Mouse (Mus musculus): Measurements from ENCODE around the gene Rfxank.

Gene Rfxank

DNA sequence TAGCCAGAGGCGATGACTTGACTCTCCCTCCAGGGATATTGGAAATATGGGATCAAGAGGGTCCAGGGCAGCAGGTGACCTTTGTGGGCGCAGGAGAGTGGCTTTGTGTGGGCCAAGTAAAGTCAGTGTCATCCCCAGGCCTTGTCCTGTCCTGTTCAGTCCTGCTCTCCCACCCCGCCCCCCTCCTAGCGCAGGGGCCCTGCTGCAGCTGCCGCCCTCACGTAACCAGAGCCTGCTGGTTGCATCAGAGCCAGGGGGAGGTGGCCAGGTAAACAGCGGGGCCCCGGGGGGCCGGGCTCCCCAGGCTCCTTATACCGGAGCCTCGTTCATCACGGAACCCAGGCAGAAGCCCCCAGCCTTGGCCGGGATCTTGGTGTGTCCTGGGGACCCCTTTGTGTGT is 11.2 kb upstream of the Rfxank start:
- DNase-seq (ENCODE audit: extremely low spot score, low spot score): no peak

GRCm38 (mm10) chr8:70147678-70148607 is 9.0 kb upstream of the Rfxank start:
- no peak for DNase-seq (ENCODE audit: extremely low spot score, low spot score)

GRCm38 (mm10) chr8:70139981-70140380 is 1.0 kb upstream of the Rfxank start:
- DNase-seq (ENCODE audit: extremely low spot score, low spot score): no peak

DNA sequence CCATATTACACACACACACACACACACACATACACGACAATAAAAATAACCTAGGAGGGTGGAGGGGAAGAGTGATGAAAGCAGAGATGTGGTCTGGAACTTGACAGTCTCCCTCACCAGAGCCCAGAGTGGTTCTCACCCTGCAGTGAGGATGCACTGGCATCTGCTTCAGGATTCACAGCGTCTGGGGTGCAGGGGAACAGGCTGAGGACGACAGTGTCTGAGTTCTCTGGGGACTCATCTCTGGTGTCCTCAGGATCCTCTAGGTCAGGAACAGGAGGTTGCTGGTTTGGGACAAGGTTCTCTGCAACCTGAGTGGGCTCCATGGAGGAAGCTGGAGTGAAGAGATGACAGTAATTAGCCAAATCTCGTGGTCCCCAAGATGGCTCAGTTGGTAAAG is 1.1 kb downstream of the Rfxank start:
- DNase-seq (ENCODE audit: extremely low spot score, low spot score): no peak

DNA sequence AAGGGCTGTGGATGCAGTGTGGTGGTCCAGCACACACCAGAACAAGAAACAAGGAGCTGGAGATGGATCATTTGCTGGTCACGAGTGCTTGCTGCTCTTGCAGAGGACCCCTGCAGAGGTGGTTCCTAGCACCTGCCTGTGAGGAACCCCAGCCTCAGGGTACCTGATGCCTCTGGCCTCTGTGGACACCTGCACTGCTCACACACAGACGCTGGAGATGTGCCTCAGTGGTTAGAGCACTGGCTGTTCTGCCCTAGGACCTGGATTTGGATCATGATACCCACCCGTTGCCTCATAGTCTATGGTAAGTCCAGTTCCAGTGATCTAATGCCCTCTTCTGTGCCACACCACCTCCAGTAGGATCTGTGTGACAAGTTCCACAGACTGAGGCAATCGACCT is 2.4 kb downstream of the Rfxank start:
- DNase-seq (ENCODE audit: extremely low spot score, low spot score): no peak

GRCm38 (mm10) chr8:70134931-70135330 is 4.0 kb downstream of the Rfxank start:
- DNase-seq (ENCODE audit: extremely low spot score, low spot score): no peak

DNA sequence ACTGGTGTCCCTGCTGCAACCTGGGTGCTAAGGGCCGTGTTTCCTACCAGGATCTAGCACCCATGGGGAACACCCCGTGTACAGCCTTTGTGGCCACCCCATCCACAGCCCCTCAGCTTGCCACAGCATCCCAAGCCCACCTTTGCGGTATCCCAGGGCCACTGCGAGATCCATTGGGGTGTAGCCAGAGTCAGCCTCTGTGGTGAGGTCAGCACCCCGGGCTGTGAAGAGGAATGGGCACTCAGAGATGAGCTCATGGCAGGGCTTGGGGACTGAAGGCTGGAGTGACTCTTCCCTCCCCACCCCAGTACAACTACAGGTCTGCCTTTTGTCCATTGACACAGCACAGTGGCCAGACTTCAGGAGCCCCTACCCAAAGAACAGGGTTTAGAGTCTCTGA is 4.9 kb downstream of the Rfxank start:
- no peak for DNase-seq (ENCODE audit: extremely low spot score, low spot score)

- peak; percentile 77 for DNase-seq (ENCODE audit: extremely low spot score, low spot score)
Measured at GRCm38 (mm10) chr8:70131166-70131883, 7.6 kb downstream of the Rfxank start, which contains the start of gene Nr2c2ap. Nr2c2ap (plus strand) TSS chr8:70131333.

DNA sequence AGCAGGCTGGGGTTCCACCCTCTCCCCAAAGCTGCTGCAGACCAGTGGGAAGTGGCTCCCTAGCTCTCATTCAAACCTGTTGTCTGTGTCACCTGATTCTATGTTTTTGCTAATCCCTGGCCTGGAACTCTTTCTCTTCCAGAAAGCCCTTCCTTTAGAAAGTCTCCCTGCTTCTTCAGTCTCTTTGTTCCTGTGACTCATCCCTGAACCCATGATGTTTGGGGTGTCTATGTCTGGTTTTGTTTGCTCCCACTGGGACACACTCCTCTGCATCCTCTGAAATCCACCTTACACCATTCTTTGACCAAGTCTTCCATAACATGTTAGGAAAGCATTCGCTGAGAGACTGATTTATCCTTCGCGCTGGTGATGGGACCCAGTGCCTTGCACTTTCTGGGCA is 8.9 kb downstream of the Rfxank start:
- DNase-seq (ENCODE audit: extremely low spot score, low spot score): no peak

DNA sequence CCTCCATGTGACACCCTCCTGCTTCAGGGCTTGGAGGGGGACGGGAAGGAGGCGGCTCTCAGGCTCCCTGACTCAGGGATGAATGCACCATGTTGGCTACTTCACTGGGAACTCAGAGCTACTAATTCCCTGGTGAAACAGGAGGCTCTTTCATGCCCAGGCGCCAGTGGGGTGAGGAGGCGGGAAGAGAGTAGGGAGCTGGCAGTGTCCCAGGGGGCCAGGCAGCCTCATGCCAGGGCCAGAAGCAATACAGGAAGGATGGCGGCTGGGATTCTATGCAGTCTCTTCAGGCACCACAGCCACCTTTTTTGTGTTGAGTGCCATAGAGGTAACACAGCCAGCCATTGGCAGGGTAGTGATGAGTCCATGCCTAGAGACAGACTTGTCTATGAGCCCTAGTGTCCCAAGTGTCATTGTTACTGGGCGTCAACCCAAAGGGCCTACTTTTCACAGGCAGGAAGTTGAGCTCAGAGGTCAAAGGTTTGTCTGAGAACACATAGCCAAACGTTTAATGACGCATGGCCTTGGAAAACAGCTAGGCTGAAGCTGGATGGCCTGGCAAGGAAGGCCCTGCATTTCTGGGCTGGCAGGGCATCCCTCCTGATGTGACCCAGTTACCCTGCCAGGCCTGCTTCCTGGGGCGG is 9.5 kb downstream of the Rfxank start:
- no peak for DNase-seq (ENCODE audit: extremely low spot score, low spot score)

GRCm38 (mm10) chr8:70128435-70128834 is 10.5 kb downstream of the Rfxank start:
- no peak for DNase-seq (ENCODE audit: extremely low spot score, low spot score)

DNA sequence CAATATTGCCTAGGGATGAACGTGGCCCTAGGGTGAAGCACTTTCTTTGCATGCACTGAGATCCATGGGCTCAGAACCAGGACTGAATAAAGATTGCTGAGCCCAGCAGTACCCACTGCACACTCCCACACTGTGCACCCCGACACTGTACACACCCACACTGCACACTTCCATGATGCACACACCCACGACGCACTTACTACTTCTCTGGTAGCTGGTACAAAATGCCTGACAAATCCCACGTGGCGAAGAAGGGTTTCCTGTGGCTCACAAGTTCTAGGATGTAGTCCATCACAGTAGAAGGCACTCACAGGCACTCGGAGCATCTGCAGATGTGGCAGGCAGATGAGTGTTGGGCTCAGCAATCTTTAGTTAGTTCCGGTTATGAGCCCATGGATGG is 14.0 kb downstream of the Rfxank start:
- DNase-seq (ENCODE audit: extremely low spot score, low spot score): no peak

- no peak for DNase-seq (ENCODE audit: extremely low spot score, low spot score)
Measured at GRCm38 (mm10) chr8:70122863-70123262, 16.1 kb downstream of the Rfxank start.

- DNase-seq (ENCODE audit: extremely low spot score, low spot score): peak; percentile 85
Measured at GRCm38 (mm10) chr8:70120667-70121066, 18.3 kb downstream of the Rfxank start, which contains the start of gene Ncan. Ncan (minus strand) TSS chr8:70120873.

GRCm38 (mm10) chr8:70118726-70119700 is 19.9 kb downstream of the Rfxank start:
- peak; percentile 35 for DNase-seq (ENCODE audit: extremely low spot score, low spot score)

- peak; percentile 33 for DNase-seq (ENCODE audit: extremely low spot score, low spot score)
Measured at GRCm38 (mm10) chr8:70117611-70118010, 21.3 kb downstream of the Rfxank start.

DNA sequence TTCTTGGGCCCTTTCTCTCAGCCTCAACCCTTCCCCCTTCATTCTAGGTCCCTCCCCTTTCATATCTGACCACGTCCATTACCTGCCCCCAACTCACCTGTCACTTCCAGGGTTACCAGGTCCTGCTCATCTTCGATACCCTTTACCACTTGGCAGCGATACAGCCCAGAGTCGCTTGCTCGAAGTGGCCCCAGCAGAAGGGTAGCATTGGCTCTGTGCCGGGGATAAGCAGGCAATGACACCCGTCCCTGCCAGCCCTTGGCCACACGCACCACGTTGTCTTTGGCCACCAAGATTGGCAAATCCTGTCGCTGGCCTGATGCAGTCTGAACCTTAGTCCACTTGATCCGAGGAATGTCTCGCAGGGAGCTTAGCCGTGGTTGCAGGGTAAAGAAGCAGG is 24.1 kb downstream of the Rfxank start:
- DNase-seq (ENCODE audit: extremely low spot score, low spot score): no peak

GRCm38 (mm10) chr8:70114488-70114887 is 24.5 kb downstream of the Rfxank start:
- DNase-seq (ENCODE audit: extremely low spot score, low spot score): no peak

DNA sequence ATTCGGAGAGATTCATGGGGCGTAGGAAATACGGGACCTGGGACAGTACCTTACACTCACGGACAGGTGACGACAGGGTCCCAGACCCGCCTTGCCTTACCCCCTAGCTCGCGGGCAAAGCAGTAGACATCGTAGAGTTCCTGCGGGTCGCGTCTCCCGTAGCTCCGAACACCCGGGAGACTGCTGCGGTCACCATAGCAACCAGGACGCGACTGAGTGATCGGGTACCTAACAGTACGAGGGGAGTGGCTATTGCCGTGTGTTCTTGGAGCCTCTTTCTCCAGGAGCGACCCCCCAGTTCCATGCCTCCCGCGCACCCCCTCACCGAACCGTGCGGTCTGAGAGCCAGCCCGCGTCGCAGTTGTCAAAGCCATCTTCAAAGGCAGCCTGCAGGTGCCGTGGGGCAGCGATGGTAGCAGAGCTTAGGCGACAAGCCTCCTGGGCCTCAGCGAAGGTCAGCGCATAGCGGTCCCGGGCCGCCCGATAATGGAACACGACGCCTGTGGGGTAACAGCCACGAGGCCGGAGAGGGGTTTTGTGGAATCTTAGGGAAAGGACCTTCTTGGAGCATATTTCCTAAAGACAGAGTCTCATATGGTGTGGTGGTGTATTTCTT is 26.4 kb downstream of the Rfxank start:
- DNase-seq (ENCODE audit: extremely low spot score, low spot score): peak; percentile 24

- DNase-seq (ENCODE audit: extremely low spot score, low spot score): no peak
Measured at GRCm38 (mm10) chr8:70111192-70111795, 27.7 kb downstream of the Rfxank start.
